ENCODE assay signal across 10 mouse cellular contexts in genomic region chr2:152718076-152718475, GRCm38 (mm10). TPM values are rescaled to one million over a fixed set of nuclear protein-coding genes. Genes with fewer than 3 reads are reported as not detected.
DNase-seq lines count a peak whose midpoint lies in the region; ATAC-seq lines count a peak whose summit lies in the region.
"Had no signal": no experiment of that assay in that cellular context is flagged by ENCODE, and none has a peak within 500 bp of the region (broad histone marks: within the 10 kb centered on the region; RNA-seq: fewer than 3 reads in every experiment).

No protein-coding gene starts in this region.

- ATAC-seq in midbrain, embryonic 12.5 days (ENCODE audit: low FRiP score, low read depth), result peak; percentile 93
- ATAC-seq in liver, embryonic 12.5 days, result no peak
- ATAC-seq: Patski had no signal

- peak; percentile 59 for DNase-seq in embryo, embryonic 10 days (ENCODE audit: low spot score)
- no peak for DNase-seq in embryo, embryonic 9.5 days (ENCODE audit: extremely low spot score)
- DNase-seq in ZHBTc4 (ENCODE audit: low read depth, low spot score), result peak; percentile 6
- peak; percentile 78 for DNase-seq in hindbrain, embryonic 10.5 days (ENCODE audit: low spot score)
- no peak for DNase-seq in c-Kit-positive CD71-positive TER-119-positive erythroid progenitor cells, embryonic 14.5 days (ENCODE audit: low spot score)
- no peak for DNase-seq in layer of hippocampus, postnatal 36 days

- H3K4me2 ChIP-seq in midbrain, embryonic 12.5 days (replicated peaks), result peak overlapping the region; percentile 26; the same call in 1 of the 2 replicates
- H3K4me2 ChIP-seq in liver, embryonic 12.5 days, result no peak overlapping the region
- H3K4me2 ChIP-seq: lung, embryonic 15.5 days had no signal

- H3K36me3 ChIP-seq in hindbrain, embryonic 10.5 days, result no peaks in the 10 kb centered on the region
- H3K36me3 ChIP-seq in midbrain, embryonic 12.5 days, result no peaks in the 10 kb centered on the region; the same call in 1 of the 2 replicates
- H3K36me3 ChIP-seq in liver, embryonic 12.5 days, result no peaks in the 10 kb centered on the region
- H3K36me3 ChIP-seq: lung, embryonic 15.5 days had no signal

- H3K4me3 ChIP-seq in hindbrain, embryonic 10.5 days, result peak overlapping the region; percentile 3
- no peak overlapping the region for H3K4me3 ChIP-seq in midbrain, embryonic 12.5 days
- no peak overlapping the region for H3K4me3 ChIP-seq in liver, embryonic 12.5 days
- H3K4me3 ChIP-seq: lung, embryonic 15.5 days had no signal

- H3K9ac ChIP-seq in midbrain, embryonic 12.5 days (replicated peaks), result no peak overlapping the region
- H3K9ac ChIP-seq in liver, embryonic 12.5 days, result no peak overlapping the region
- H3K9ac ChIP-seq: lung, embryonic 15.5 days had no signal

- no peaks in the 10 kb centered on the region for H3K9me3 ChIP-seq in hindbrain, embryonic 10.5 days
- H3K9me3 ChIP-seq in midbrain, embryonic 12.5 days, result no peaks in the 10 kb centered on the region
- no peaks in the 10 kb centered on the region for H3K9me3 ChIP-seq in liver, embryonic 12.5 days (replicated peaks)
- H3K9me3 ChIP-seq: lung, embryonic 15.5 days had no signal

- 26% methylated on average over 6 of the region's 6 CpGs for WGBS in hindbrain, embryonic 10.5 days
- whole genome bisulfite sequencing in midbrain, embryonic 12.5 days, result 14% methylated on average over 6 of the region's 6 CpGs
- WGBS in liver, embryonic 12.5 days (ENCODE audit: insufficient replicate concordance), result 63% methylated on average over 6 of the region's 6 CpGs

- H3K27ac ChIP-seq in hindbrain, embryonic 10.5 days, result peak overlapping the region; percentile 87
- H3K27ac ChIP-seq in midbrain, embryonic 12.5 days (replicated peaks), result peak overlapping the region; percentile 65
- no peak overlapping the region for H3K27ac ChIP-seq in liver, embryonic 12.5 days
- H3K27ac ChIP-seq: lung, embryonic 15.5 days had no signal

- peaks cover 39% of the 10 kb centered on the region for H3K4me1 ChIP-seq in hindbrain, embryonic 10.5 days (replicated peaks)
- peaks cover 19% of the 10 kb centered on the region for H3K4me1 ChIP-seq in midbrain, embryonic 12.5 days
- no peaks in the 10 kb centered on the region for H3K4me1 ChIP-seq in liver, embryonic 12.5 days

- H3K27me3 ChIP-seq in hindbrain, embryonic 10.5 days (ENCODE audit: insufficient read depth, poor library complexity, severe bottlenecking), result peaks cover 3% of the 10 kb centered on the region; the same call in 1 of the 2 replicates
- H3K27me3 ChIP-seq in midbrain, embryonic 12.5 days, result 0 out of 2 replicates have a peak, but pooled peaks cover 4% of the 10 kb centered on the region
- peaks cover 14% of the 10 kb centered on the region for H3K27me3 ChIP-seq in liver, embryonic 12.5 days (replicated peaks)
- H3K27me3 ChIP-seq: Patski had no signal

RNA-seq across cellular contexts. Expression of gene Id1, which starts 18.0 kb away (rescaled TPM):
- 168 and 176 TPM in 2 replicates for polyA plus RNA-seq in hindbrain, embryonic 10.5 days (2016; fragmentation: Nextera tagmentation; extraction: Ambion mirVana)
- 65.1 and 69.6 TPM in 2 replicates for polyA plus RNA-seq in midbrain, embryonic 12.5 days (2016; fragmentation: Nextera tagmentation; extraction: Ambion mirVana)
- polyA plus RNA-seq in liver, embryonic 12.5 days (2016; fragmentation: Nextera tagmentation; extraction: Ambion mirVana), result 28.1 and 30.6 TPM in 2 replicates
- 10 to 100 TPM; 15.3 to 19.8 TPM for total RNA-seq in layer of hippocampus, postnatal 36 days (2021)

RNA-seq across cellular contexts. Expression of gene Mcts2, which starts 31.2 kb away (rescaled TPM):
- 41.1 and 48.7 TPM in 2 replicates for polyA plus RNA-seq in hindbrain, embryonic 10.5 days (2016; fragmentation: Nextera tagmentation; extraction: Ambion mirVana)
- 38.4 and 39.6 TPM in 2 replicates for polyA plus RNA-seq in midbrain, embryonic 12.5 days (2016; fragmentation: Nextera tagmentation; extraction: Ambion mirVana)
- polyA plus RNA-seq in liver, embryonic 12.5 days (2016; fragmentation: Nextera tagmentation; extraction: Ambion mirVana), result 26.4 and 27.2 TPM in 2 replicates
- 10 to 100 TPM; 19.7 to 22.9 TPM for total RNA-seq in layer of hippocampus, postnatal 36 days (2021)

RNA-seq across cellular contexts. Expression of gene Cox4i2, which starts 35.9 kb away (rescaled TPM):
- polyA plus RNA-seq in hindbrain, embryonic 10.5 days (2016; fragmentation: Nextera tagmentation; extraction: Ambion mirVana), result 5.0 and 5.1 TPM in 2 replicates
- polyA plus RNA-seq in midbrain, embryonic 12.5 days (2016; fragmentation: Nextera tagmentation; extraction: Ambion mirVana), result 3.2 and 3.9 TPM in 2 replicates
- 2.5 and 3.4 TPM in 2 replicates for polyA plus RNA-seq in liver, embryonic 12.5 days (2016; fragmentation: Nextera tagmentation; extraction: Ambion mirVana)
- 1 to 10 TPM; 1.7 to 2.7 TPM for total RNA-seq in layer of hippocampus, postnatal 36 days (2021)

RNA-seq across cellular contexts. Expression of gene H13, which starts 48.8 kb away (rescaled TPM):
- polyA plus RNA-seq in hindbrain, embryonic 10.5 days (2016; fragmentation: Nextera tagmentation; extraction: Ambion mirVana), result 103 and 134 TPM in 2 replicates
- polyA plus RNA-seq in midbrain, embryonic 12.5 days (2016; fragmentation: Nextera tagmentation; extraction: Ambion mirVana), result 142 and 147 TPM in 2 replicates
- polyA plus RNA-seq in liver, embryonic 12.5 days (2016; fragmentation: Nextera tagmentation; extraction: Ambion mirVana), result 57.5 and 59.1 TPM in 2 replicates
- 10 to 100 TPM; 77.3 to 77.5 TPM for total RNA-seq in layer of hippocampus, postnatal 36 days (2021)

Comparison
In these comparisons a context has a peak if more than half of its experiments do, and no peak if none do; other contexts are left out.
1. DNase-seq: peak in embryo, embryonic 10 days (single experiment), ZHBTc4 (single experiment) and hindbrain, embryonic 10.5 days (single experiment); none in embryo, embryonic 9.5 days (single experiment), c-Kit-positive CD71-positive TER-119-positive erythroid progenitor cells, embryonic 14.5 days (single experiment) and layer of hippocampus, postnatal 36 days (0 of 2).